Mouse (Mus musculus) layer of hippocampus, adult 2 months (tissue): ENCODE results near the gene Sh3rf3. TPM values are rescaled to one million over a fixed set of nuclear protein-coding genes. Genes with fewer than 3 reads are reported as not detected.

Experiments
- DNase-seq, 2 experiments: peaks; one replicate each; pipeline ENCODE4 v3.0.0; 2022; ENCODE audit warnings: low spot score in 2 of 2
- H3K27ac ChIP-seq: fragments of 200-600 bp; 2 replicates; pipeline ENCODE4 v1.8.1; 2022
- H3K4me3 ChIP-seq: fragments of 200-600 bp; 2 replicates; pipeline ENCODE4 v1.8.1; 2022; ENCODE audit warnings: mild to moderate bottlenecking
- CTCF ChIP-seq: fragments of 200-600 bp; conservative IDR thresholded peaks from 2 replicates; pipeline ENCODE4 v1.8.1; 2022; ENCODE audit warnings: antibody characterized with exemption, mild to moderate bottlenecking, moderate library complexity
- microRNA-seq, 2 experiments: library from miRNA; unstranded; fragments of <30 nt; microRNA quantifications; one replicate each; pipeline ENCODE4 v1.2.0; 2021
- total RNA-seq, 2 experiments: library from RNA; stranded (reverse); gene quantifications; 2 replicates each; pipeline ENCODE4 v1.2.3; 2021

Sh3rf3 gene
- total RNA-seq, 2 experiments from 2014 or later, result 33.4 to 34.5 TPM

GRCm38 (mm10) chr10:59152544-59153081 lies 339.5 kb downstream of the Sh3rf3 start:
- DNase-seq, result no peak
- H3K4me3 ChIP-seq, result no peak overlapping the region
- no peak overlapping the region for H3K27ac ChIP-seq
- TF ChIP-seq CTCF, result no peak

DNA sequence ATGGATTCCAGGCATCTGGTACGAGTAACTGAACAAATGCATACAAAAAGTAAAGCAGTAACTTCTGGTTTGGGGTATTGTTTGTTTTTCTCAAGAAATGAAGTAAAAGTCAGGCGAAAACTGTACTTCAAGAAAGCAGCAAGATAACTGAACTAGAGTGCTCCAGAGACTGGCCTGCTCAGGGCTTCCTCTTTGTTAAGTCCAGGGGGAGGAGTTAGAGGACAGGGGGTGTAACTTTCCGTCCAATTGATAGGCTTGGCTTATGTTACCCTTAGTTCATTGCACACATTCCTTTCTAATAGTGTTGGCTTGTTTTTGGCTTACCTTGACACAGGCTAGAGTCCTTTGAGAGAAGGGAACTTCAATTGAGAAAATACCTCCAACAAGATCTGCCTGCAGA lies 345.5 kb downstream of the Sh3rf3 start:
- no peak for DNase-seq
- no peak for TF ChIP-seq CTCF
- Histone ChIP-seq H3K4me3 (no peak overlapping the region), H3K27ac (no peak overlapping the region)

GRCm38 (mm10) chr10:59162185-59162897 lies 349.2 kb downstream of the Sh3rf3 start:
- DNase-seq, result no peak
- TF ChIP-seq CTCF, result no peak
- Histone ChIP-seq H3K27ac (no peak overlapping the region), H3K4me3 (no peak overlapping the region)

DNA sequence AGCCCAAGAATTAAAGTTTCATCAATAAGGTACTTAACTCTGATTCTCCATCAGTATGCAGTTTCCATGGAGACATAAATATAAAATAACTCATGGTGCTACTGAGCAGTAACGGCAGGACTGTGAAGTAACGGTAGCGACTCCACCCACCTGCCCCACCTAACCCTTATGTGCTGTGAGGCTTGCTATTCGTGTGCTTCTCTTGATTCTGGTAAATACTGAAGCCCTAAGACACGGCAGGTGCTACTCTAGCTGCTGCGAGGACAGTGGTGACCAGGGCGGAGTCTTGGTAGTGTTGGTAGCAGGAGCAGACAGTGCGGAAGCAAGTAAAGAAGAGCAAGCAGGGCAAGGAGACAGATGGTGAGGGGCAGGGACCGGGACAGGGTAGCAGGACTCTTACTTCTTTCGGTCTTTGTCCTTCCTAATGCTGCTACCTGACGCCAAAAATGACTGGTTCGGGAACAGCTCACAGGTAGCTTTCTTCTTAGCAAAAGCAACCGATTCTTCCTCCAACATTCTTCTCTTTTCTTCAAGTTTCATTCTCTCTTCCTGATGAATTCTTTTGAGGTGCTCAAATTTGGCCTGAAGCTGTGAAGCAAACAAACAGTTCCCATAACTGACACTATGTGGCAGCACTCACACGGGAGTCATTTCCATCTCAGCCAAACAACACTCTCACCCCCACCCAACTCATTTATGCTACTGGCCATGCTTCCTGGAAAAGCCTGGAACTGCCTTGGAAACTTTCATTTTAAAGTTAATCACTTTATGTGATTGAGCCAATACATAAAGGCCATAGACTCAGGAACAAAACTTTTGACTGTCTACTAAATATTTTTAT lies 353.2 kb downstream of the Sh3rf3 start:
- peak overlapping the region; percentile 84 for H3K27ac ChIP-seq
- DNase-seq, result peak; percentile 61 to 66

DNA sequence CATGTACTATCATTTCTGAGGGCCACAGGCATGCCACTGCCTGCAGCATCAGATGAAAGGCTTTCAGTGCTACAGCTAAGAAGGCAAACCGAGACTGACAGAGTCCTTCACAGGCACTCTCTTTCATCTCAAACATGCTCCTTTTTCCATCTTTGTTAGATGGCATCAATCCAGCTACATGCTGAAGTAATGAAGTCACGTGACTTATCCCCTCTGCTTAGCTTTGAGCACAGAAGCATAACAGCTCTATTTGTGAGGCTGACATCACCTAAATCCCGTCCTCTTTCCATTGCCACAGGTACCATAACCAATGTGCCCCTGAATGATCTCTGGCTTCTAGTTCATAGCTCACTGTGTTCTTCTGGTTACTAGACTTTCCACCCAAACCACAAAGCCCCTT lies 357.9 kb downstream of the Sh3rf3 start:
- Histone ChIP-seq H3K4me3 (no peak overlapping the region), H3K27ac (no peak overlapping the region)
- no peak for DNase-seq
- no peak for TF ChIP-seq CTCF

More for the DNA sequence above, 353.2 kb downstream of the Sh3rf3 start:
- peak; percentile 92 for TF ChIP-seq CTCF
- H3K4me3 ChIP-seq, result no peak overlapping the region

- no peak for DNase-seq
- Histone ChIP-seq H3K27ac (no peak overlapping the region), H3K4me3 (no peak overlapping the region)
- TF ChIP-seq CTCF, result peak; percentile 33
Observed at GRCm38 (mm10) chr10:59172539-59172938, 359.4 kb downstream of the Sh3rf3 start.

- no peak for DNase-seq
- no peak overlapping the region for H3K4me3 ChIP-seq
- no peak overlapping the region for H3K27ac ChIP-seq
- TF ChIP-seq CTCF, result no peak
Observed at GRCm38 (mm10) chr10:59179620-59180019, 366.5 kb downstream of the Sh3rf3 start.

DNA sequence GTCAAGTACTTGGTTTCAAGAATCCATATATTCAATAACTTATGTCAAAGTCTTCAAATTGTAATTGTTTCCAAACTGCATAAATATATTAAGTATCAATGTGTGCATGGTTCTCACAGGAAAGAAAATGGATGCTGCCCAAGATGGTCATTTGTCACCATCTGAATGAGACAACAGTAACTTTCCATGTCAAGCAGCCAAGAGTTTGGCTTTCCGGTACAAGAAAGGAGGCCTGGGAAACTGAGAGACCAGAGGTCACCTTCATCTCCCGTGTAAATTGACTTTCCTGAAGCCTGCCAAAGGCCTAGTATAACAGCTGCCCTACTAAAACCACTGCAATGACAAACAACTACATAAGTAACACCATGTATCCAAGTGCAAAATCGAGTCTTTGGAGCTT lies 369.1 kb downstream of the Sh3rf3 start:
- Histone ChIP-seq H3K27ac (0 out of 2 replicates have a peak overlapping the region, but pooled peaks have one; percentile 20), H3K4me3 (no peak overlapping the region)
- no peak for TF ChIP-seq CTCF
- no peak for DNase-seq

Small RNA genes lying within 50 kb of the gene (microRNA-seq; reads per million reads assigned to microRNA genes)
- gene Gm27672, result 0 reads per million in 2 experiments

Other genes with a start within 250 kb of the Sh3rf3 start
- gene Edar, start 137.7 kb upstream of the Sh3rf3 start, total RNA-seq, result under 1 TPM; 0.13 to 0.15 TPM
- not detected for gene Gm17542, start 95.1 kb upstream of the Sh3rf3 start, total RNA-seq